Mouse (Mus musculus) limb, embryonic 15.5 days (tissue): ENCODE results near the gene Uqcr11. TPM values are rescaled to one million over a fixed set of nuclear protein-coding genes. Genes with fewer than 3 reads are reported as not detected.
A peak's percentile ranks its signal among the peaks of the same experiment; 100 is the strongest.

Source experiments
- ATAC-seq: fragments of 200-750 bp; cut with Nextera tagmentation; 2 replicates; pipeline ENCODE4 v1.8.0; 2017; ENCODE audit warnings: low read depth, moderate TSS enrichment; ENCODE audit not compliant: insufficient number of reproducible peaks, low FRiP score, low TSS enrichment
- H3K27ac ChIP-seq: fragments of 300-500 bp; sonication (generic); 2 replicates; pipeline ENCODE4 v1.5.1; 2015; ENCODE audit warnings: moderate library complexity, mild to moderate bottlenecking, inconsistent platforms
- H3K27me3 ChIP-seq: fragments of 300-500 bp; sonication (generic); 2 replicates; pipeline ENCODE4 v1.6.1; 2015; ENCODE audit warnings: inconsistent platforms
- H3K36me3 ChIP-seq: fragments of 300-500 bp; sonication (generic); 2 replicates; pipeline ENCODE4 v1.6.1; 2015; ENCODE audit warnings: inconsistent platforms
- H3K4me1 ChIP-seq: fragments of 300-500 bp; sonication (generic); 2 replicates; pipeline ENCODE4 v1.6.1; 2015; ENCODE audit warnings: inconsistent platforms
- H3K4me2 ChIP-seq: fragments of 300-500 bp; sonication (generic); 2 replicates; pipeline ENCODE4 v1.6.1; 2015; ENCODE audit warnings: mild to moderate bottlenecking, inconsistent platforms
- H3K4me3 ChIP-seq: fragments of 300-500 bp; sonication (generic); 2 replicates; pipeline ENCODE4 v1.5.1; 2015; ENCODE audit warnings: mild to moderate bottlenecking, inconsistent platforms
- H3K9ac ChIP-seq: fragments of 300-500 bp; sonication (generic); 2 replicates; pipeline ENCODE4 v1.6.1; 2015; ENCODE audit warnings: inconsistent platforms
- H3K9me3 ChIP-seq: fragments of 300-500 bp; sonication (generic); 2 replicates; pipeline ENCODE4 v1.6.1; 2016; ENCODE audit warnings: inconsistent platforms
- WGBS: fragments of 180-500 bp; shearing (Covaris S2); methylation state at CpG from one replicate; pipeline ENCODE4 v1.1.7; 2015; 5-methylcytosine and 5-hydroxymethylcytosine counted together
- polyA plus RNA-seq: library from polyadenylated mRNA; unstranded; fragments of >200 nt; fragmentation: Nextera tagmentation; extraction: Ambion mirVana; gene quantifications from 2 replicates; pipeline ENCODE4 v1.2.1, GENCODE M21; 2015

Gene Uqcr11
- polyA plus RNA-seq, 1 experiment from 2014 or later: 562 TPM

DNA sequence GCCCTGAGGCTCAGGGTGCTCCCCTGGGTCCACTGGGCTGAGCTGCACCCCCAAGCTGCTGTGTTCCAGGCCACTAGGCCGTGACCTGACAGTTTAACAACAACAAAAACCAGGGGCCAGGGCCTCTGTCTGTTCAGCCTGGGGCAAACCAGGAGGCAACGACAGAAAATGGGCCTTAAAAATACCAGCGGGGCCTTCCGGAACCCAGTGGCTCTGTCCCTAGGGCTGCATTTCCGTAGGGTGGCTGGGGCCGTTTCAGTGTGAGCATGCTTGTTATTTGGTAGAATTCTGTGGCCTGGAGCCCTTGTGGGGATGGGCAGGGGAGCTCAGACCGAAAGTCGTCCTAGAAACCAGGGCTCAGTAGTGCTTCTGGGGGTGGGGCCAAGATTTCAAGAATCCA lies 23.2 kb upstream of the Uqcr11 start:
- Histone ChIP-seq H3K9me3 (no peaks in the 10 kb centered on the region; the same call in 1 of the 2 replicates), H3K4me2 (no peak overlapping the region), H3K4me3 (no peak overlapping the region), H3K9ac (no peak overlapping the region), H3K27ac (no peak overlapping the region), H3K36me3 (peaks cover 65% of the 10 kb centered on the region), H3K4me1 (peaks cover 23% of the 10 kb centered on the region), H3K27me3 (no peaks in the 10 kb centered on the region)
- no peak for ATAC-seq
- WGBS: 80% methylated on average over 8 of the region's 8 CpGs

DNA sequence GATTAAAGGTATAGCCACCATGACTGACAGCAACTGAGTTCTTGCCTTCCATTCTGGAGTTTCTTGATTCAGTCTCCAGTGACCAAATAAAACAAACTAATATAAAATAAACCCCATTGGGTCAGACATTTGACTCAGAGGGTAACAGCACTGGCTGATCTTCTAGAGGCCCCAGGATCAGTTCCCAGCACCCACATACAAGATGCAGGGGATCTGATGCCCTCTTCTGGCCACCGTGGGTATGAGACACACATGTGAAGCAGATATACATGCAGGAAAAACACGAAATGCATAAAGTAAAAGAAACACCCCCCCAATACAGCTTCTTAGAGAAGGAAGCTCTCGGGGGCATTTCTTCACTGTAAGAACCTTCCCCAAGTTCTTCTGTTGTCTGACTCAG lies 18.4 kb upstream of the Uqcr11 start:
- no peak overlapping the region for H3K9ac ChIP-seq
- peaks cover 8% of the 10 kb centered on the region for H3K4me1 ChIP-seq
- no peaks in the 10 kb centered on the region; the same call in 1 of the 2 replicates for H3K9me3 ChIP-seq
- H3K36me3 ChIP-seq: peaks cover 97% of the 10 kb centered on the region
- ATAC-seq: no peak
- no peak overlapping the region for H3K27ac ChIP-seq
- H3K27me3 ChIP-seq: no peaks in the 10 kb centered on the region
- H3K4me2 ChIP-seq: no peak overlapping the region
- WGBS: 95% methylated on average over 3 of the region's 3 CpGs
- H3K4me3 ChIP-seq: no peak overlapping the region

GRCm38 (mm10) chr10:80423562-80423961 lies 16.9 kb upstream of the Uqcr11 start:
- peaks cover 97% of the 10 kb centered on the region for H3K36me3 ChIP-seq
- no peak overlapping the region for H3K4me3 ChIP-seq
- no peaks in the 10 kb centered on the region; the same call in 1 of the 2 replicates for H3K9me3 ChIP-seq
- no peak overlapping the region for H3K9ac ChIP-seq
- peaks cover 17% of the 10 kb centered on the region for H3K4me1 ChIP-seq
- H3K4me2 ChIP-seq: no peak overlapping the region
- WGBS: 49% methylated on average over 4 of the region's 4 CpGs
- ATAC-seq: no peak
- no peak overlapping the region for H3K27ac ChIP-seq
- no peaks in the 10 kb centered on the region for H3K27me3 ChIP-seq

- no peak overlapping the region for H3K4me3 ChIP-seq
- H3K4me1 ChIP-seq: peaks cover 21% of the 10 kb centered on the region
- H3K27me3 ChIP-seq: no peaks in the 10 kb centered on the region
- peaks cover 97% of the 10 kb centered on the region for H3K36me3 ChIP-seq
- no peaks in the 10 kb centered on the region; the same call in 1 of the 2 replicates for H3K9me3 ChIP-seq
- H3K9ac ChIP-seq: no peak overlapping the region
- no peak overlapping the region for H3K27ac ChIP-seq
- H3K4me2 ChIP-seq: no peak overlapping the region
- WGBS: 89% methylated on average over 9 of the region's 9 CpGs
- no peak for ATAC-seq
These were observed 15.2 kb upstream of the Uqcr11 start for GRCm38 (mm10) chr10:80421651-80422472.

DNA sequence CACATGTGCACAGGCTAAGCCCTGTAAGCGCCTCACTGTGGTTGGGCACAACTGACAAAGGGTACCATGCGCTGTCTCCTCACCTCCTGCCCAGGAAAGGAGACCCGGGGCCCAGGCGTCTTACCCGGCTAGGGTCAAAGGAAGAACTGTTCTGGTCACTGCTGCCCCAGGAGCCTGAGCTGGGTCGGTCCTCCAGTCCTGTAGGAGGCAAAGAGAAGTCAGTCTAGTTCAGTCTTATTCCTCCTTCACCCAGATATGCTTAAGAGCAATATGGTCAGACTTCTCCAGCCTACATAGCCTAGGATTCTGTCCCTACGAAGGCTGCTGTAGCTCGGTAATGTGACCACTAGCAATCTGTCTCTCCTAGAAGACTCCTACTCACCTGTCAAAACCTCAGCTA lies 14.6 kb upstream of the Uqcr11 start:
- 97% methylated on average over 8 of the region's 8 CpGs for WGBS
- Histone ChIP-seq H3K36me3 (peaks cover 97% of the 10 kb centered on the region), H3K9me3 (no peaks in the 10 kb centered on the region; the same call in 1 of the 2 replicates), H3K4me1 (peaks cover 21% of the 10 kb centered on the region), H3K4me3 (no peak overlapping the region), H3K9ac (no peak overlapping the region), H3K27me3 (no peaks in the 10 kb centered on the region), H3K4me2 (no peak overlapping the region), H3K27ac (no peak overlapping the region)
- ATAC-seq: no peak

- H3K9me3 ChIP-seq: no peaks in the 10 kb centered on the region; the same call in 1 of the 2 replicates
- H3K36me3 ChIP-seq: peaks cover 97% of the 10 kb centered on the region
- no peak overlapping the region for H3K9ac ChIP-seq
- H3K27ac ChIP-seq: no peak overlapping the region
- ATAC-seq: no peak
- no peak overlapping the region for H3K4me3 ChIP-seq
- 90% methylated on average over 10 of the region's 10 CpGs for WGBS
- H3K4me1 ChIP-seq: peaks cover 21% of the 10 kb centered on the region
- H3K27me3 ChIP-seq: no peaks in the 10 kb centered on the region
- no peak overlapping the region for H3K4me2 ChIP-seq
These were observed 14.1 kb upstream of the Uqcr11 start for GRCm38 (mm10) chr10:80420729-80421128.

- Histone ChIP-seq H3K27me3 (no peaks in the 10 kb centered on the region), H3K4me1 (peaks cover 21% of the 10 kb centered on the region), H3K9me3 (no peaks in the 10 kb centered on the region), H3K4me3 (no peak overlapping the region), H3K9ac (no peak overlapping the region), H3K27ac (no peak overlapping the region), H3K4me2 (no peak overlapping the region), H3K36me3 (peaks cover 97% of the 10 kb centered on the region)
- 78% methylated on average over 8 of the region's 8 CpGs for WGBS
- ATAC-seq: no peak
These were observed 12.8 kb upstream of the Uqcr11 start for GRCm38 (mm10) chr10:80419419-80419818.

GRCm38 (mm10) chr10:80418311-80418710 lies 11.7 kb upstream of the Uqcr11 start:
- Histone ChIP-seq H3K4me2 (no peak overlapping the region), H3K4me1 (peaks cover 15% of the 10 kb centered on the region), H3K27ac (0 out of 2 replicates have a peak overlapping the region, but pooled peaks have one; percentile 8), H3K27me3 (no peaks in the 10 kb centered on the region), H3K9ac (no peak overlapping the region), H3K36me3 (peaks cover 100% of the 10 kb centered on the region), H3K9me3 (no peaks in the 10 kb centered on the region), H3K4me3 (no peak overlapping the region)
- WGBS: 54% methylated on average over 3 of the region's 3 CpGs
- no peak for ATAC-seq

GRCm38 (mm10) chr10:80417841-80418240 lies 11.2 kb upstream of the Uqcr11 start:
- H3K27me3 ChIP-seq: no peaks in the 10 kb centered on the region
- peaks cover 15% of the 10 kb centered on the region for H3K4me1 ChIP-seq
- no peak overlapping the region for H3K4me3 ChIP-seq
- no peak overlapping the region for H3K9ac ChIP-seq
- no peak for ATAC-seq
- H3K4me2 ChIP-seq: no peak overlapping the region
- H3K36me3 ChIP-seq: peaks cover 100% of the 10 kb centered on the region
- H3K27ac ChIP-seq: no peak overlapping the region
- no peaks in the 10 kb centered on the region for H3K9me3 ChIP-seq
- WGBS: 89% methylated on average over 1 of the region's 1 CpGs

DNA sequence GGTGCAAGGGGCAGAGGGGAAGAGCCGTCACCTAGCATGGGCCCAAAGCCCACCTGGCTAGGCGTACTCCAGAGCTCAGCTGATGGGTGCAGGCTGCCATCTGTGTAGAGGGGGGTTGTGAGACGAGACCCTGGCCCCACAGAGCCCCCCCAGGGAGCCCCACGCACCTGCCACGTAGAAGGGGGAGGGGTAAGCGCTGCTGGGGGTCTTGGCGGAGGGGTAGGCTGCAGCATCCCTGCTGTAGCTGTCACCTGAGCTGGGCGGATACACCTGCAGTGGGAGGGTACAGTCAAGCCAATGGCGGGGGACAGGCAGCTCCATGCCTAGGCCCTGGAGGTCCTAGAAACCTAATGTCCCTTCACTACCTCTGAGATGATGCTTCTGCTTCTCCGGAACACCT lies 10.7 kb upstream of the Uqcr11 start:
- 87% methylated on average over 10 of the region's 10 CpGs for WGBS
- Histone ChIP-seq H3K27me3 (no peaks in the 10 kb centered on the region), H3K4me2 (no peak overlapping the region), H3K9ac (no peak overlapping the region), H3K27ac (no peak overlapping the region), H3K4me1 (peaks cover 15% of the 10 kb centered on the region), H3K9me3 (no peaks in the 10 kb centered on the region), H3K36me3 (peaks cover 100% of the 10 kb centered on the region), H3K4me3 (no peak overlapping the region)
- no peak for ATAC-seq

GRCm38 (mm10) chr10:80415566-80415965 lies 8.9 kb upstream of the Uqcr11 start:
- 93% methylated on average over 7 of the region's 7 CpGs for WGBS
- H3K9me3 ChIP-seq: no peaks in the 10 kb centered on the region
- no peak overlapping the region for H3K4me3 ChIP-seq
- no peak overlapping the region for H3K27ac ChIP-seq
- peaks cover 15% of the 10 kb centered on the region for H3K4me1 ChIP-seq
- H3K36me3 ChIP-seq: peaks cover 100% of the 10 kb centered on the region
- H3K4me2 ChIP-seq: no peak overlapping the region
- no peaks in the 10 kb centered on the region for H3K27me3 ChIP-seq
- no peak overlapping the region for H3K9ac ChIP-seq
- ATAC-seq: no peak

DNA sequence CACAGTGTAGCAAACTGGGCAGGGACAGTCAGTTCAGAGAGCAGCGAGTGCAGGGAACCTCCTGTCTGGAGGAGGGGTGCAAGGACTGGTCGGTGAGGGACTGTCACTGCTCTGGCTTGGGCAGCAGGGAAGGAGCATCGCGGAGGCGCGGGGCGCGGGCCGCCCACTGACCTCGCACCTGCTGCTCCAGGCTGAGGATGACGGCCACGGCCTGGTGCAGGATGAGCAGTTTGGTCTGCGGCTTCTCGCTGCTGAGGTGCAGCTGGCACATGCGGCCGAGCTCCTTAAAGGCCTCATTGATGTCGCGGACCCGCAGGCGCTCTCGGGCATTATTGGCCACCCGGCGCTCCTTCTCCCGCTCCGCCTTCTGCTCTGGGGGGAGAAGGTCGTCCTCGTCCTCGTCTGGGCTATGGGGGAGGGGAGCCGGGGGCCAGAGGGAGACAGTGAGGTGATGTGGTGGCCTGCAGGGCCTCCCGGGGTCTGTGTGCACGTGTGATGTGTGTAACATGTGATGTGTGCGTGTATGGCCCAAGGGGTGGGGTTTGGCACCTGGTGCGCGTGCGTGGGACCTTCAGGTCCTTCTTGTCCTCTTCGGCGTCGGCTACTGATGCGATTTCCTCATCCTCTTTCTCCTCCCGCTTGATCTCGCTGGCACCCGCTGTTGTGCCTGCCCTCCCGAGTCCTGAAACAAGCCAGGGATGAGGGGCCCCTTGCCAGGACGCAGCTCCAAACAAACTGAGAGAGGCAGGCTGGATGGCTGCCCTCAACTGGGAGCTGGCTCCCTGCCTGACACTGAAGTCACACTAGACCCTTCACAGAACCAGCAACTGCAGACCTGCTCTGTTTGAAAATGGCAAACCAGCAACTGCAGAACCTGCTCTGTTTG lies 6.3 kb upstream of the Uqcr11 start:
- Histone ChIP-seq H3K9me3 (no peaks in the 10 kb centered on the region), H3K27ac (no peak overlapping the region), H3K4me1 (peaks cover under 1% of the 10 kb centered on the region; the same call in 1 of the 2 replicates), H3K4me2 (no peak overlapping the region), H3K9ac (no peak overlapping the region), H3K4me3 (no peak overlapping the region), H3K36me3 (peaks cover 97% of the 10 kb centered on the region), H3K27me3 (no peaks in the 10 kb centered on the region)
- ATAC-seq: no peak
- 84% methylated on average over 44 of the region's 44 CpGs for WGBS
